Mouse (Mus musculus) stomach, postnatal 0 days (tissue): Measurements from ENCODE around the gene Msi2. TPM values are rescaled to one million over a fixed set of nuclear protein-coding genes. Genes with fewer than 3 reads are reported as not detected.
A peak's percentile ranks its signal among the peaks of the same experiment; 100 is the strongest.

Source experiments
- ATAC-seq: fragments of 200-750 bp; cut with Nextera tagmentation; 2 replicates; pipeline ENCODE4 v1.8.0; 2017; ENCODE audit not compliant: low FRiP score, low TSS enrichment
- DNase-seq: peaks from one replicate; pipeline ENCODE4 v3.0.0-alpha.2; 2016; ENCODE audit warnings: low spot score
- H3K27ac ChIP-seq: fragments of 300-500 bp; sonication (generic); replicated peaks from 2 replicates; pipeline ENCODE4 v1.5.1; 2014; ENCODE audit warnings: mild to moderate bottlenecking, control low read depth
- H3K27me3 ChIP-seq: fragments of 300-500 bp; sonication (generic); 2 replicates; pipeline ENCODE4 v1.6.1; 2014; ENCODE audit warnings: low read length; ENCODE audit not compliant: control insufficient read depth, insufficient read depth
- H3K36me3 ChIP-seq: fragments of 300-500 bp; sonication (generic); 2 replicates; pipeline ENCODE4 v1.6.1; 2014; ENCODE audit warnings: low read length, mixed read lengths; ENCODE audit not compliant: control insufficient read depth, insufficient read depth
- H3K4me1 ChIP-seq: fragments of 300-500 bp; sonication (generic); replicated peaks from 2 replicates; pipeline ENCODE4 v1.6.1; 2014; ENCODE audit warnings: antibody characterized with exemption; ENCODE audit not compliant: control insufficient read depth, insufficient read depth
- H3K4me2 ChIP-seq: fragments of 300-500 bp; sonication (generic); replicated peaks from 2 replicates; pipeline ENCODE4 v1.6.1; 2014; ENCODE audit warnings: low read depth, mild to moderate bottlenecking, control low read depth, moderate library complexity
- H3K4me3 ChIP-seq: fragments of 300-500 bp; sonication (generic); 2 replicates; pipeline ENCODE4 v1.5.1; 2014; ENCODE audit warnings: low read depth, low read length, control low read depth
- H3K9ac ChIP-seq: fragments of 300-500 bp; sonication (generic); 2 replicates; pipeline ENCODE4 v1.6.1; 2014; ENCODE audit warnings: mild to moderate bottlenecking, low read length, control low read depth, mixed read lengths
- H3K9me3 ChIP-seq: fragments of 300-500 bp; sonication (generic); 2 replicates; pipeline ENCODE4 v1.6.1; 2016; ENCODE audit warnings: low read length; ENCODE audit not compliant: control insufficient read depth
- CTCF ChIP-seq: IDR thresholded peaks from 2 replicates; pipeline ENCODE4 v1.5.1; 2016; ENCODE audit warnings: antibody characterized with exemption, low read depth, mild to moderate bottlenecking, moderate library complexity
- EP300 ChIP-seq: optimal IDR thresholded peaks from 2 replicates; pipeline ENCODE3; 2016; ENCODE audit warnings: antibody characterized with exemption
- WGBS: fragments of 180-500 bp; shearing (Covaris S2); extraction: QIAGEN DNeasy Blood & Tissue Kit; methylation state at CpG from one replicate; pipeline ENCODE4 v1.1.7; 2014; 5-methylcytosine and 5-hydroxymethylcytosine counted together
- polyA plus RNA-seq: library from polyadenylated mRNA; unstranded; fragments of >200 nt; fragmentation: Nextera tagmentation; extraction: Ambion mirVana; gene quantifications from 2 replicates; pipeline ENCODE4 v1.2.1, GENCODE M21; 2015

Msi2 gene
- 6.7 and 7.3 TPM in 2 replicates for polyA plus RNA-seq

- no peaks in the 10 kb centered on the region for H3K9me3 ChIP-seq
- 0 out of 2 replicates have a peak, but pooled peaks cover 4% of the 10 kb centered on the region for H3K4me1 ChIP-seq
- TF ChIP-seq CTCF (no peak), EP300 (no peak)
- WGBS, result 0% methylated on average over 8 of the region's 84 CpGs
- peak; percentile 89 for ATAC-seq
- DNase-seq, result peak; percentile 93
- no peaks in the 10 kb centered on the region for H3K36me3 ChIP-seq
- peak within 1 kb of the TSS; percentile 97 for H3K4me2 ChIP-seq
- H3K9ac ChIP-seq, result peak within 1 kb of the TSS; percentile 98
- peak within 1 kb of the TSS; percentile 93 for H3K4me3 ChIP-seq
- H3K27ac ChIP-seq, result peak within 1 kb of the TSS; percentile 96
- no peaks in the 10 kb centered on the region for H3K27me3 ChIP-seq
These were observed at the start of gene Msi2 for GRCm38 (mm10) chr11:88718050-88718765. Gene Msi2, minus strand, starts transcription at chr11:88718513.

DNA sequence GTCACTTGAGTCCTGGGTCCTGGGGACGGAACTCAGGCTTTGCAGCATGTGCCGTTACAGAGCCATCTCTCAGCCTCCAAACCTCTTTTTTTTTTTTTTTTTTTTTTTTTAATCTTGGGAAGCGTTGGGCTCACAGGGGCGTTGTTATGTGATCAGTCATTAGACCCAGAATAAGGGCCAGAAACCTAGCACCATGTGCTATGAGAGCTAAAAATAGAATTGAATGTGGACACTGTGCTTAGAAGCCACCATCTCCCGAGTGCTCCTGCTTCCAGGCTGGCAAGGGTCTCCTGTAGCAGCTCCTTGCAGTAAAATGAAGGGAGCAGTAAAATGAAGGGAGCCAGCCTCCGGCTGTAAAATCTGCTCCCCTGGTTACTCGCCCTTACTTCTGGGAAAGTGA is 47.3 kb upstream of the Msi2 start:
- Histone ChIP-seq H3K9me3 (no peaks in the 10 kb centered on the region), H3K4me3 (no peak overlapping the region), H3K4me2 (no peak overlapping the region), H3K36me3 (no peaks in the 10 kb centered on the region), H3K9ac (no peak overlapping the region), H3K4me1 (no peaks in the 10 kb centered on the region), H3K27me3 (no peaks in the 10 kb centered on the region), H3K27ac (no peak overlapping the region)
- 52% methylated on average over 7 of the region's 7 CpGs for WGBS
- TF ChIP-seq EP300 (no peak), CTCF (no peak)
- DNase-seq (no peak), ATAC-seq (no peak)

- TF ChIP-seq CTCF (no peak), EP300 (no peak)
- no peak overlapping the region for H3K27ac ChIP-seq
- DNase-seq (no peak), ATAC-seq (no peak)
- H3K9ac ChIP-seq, result no peak overlapping the region
- WGBS, result 90% methylated on average over 13 of the region's 13 CpGs
- H3K4me2 ChIP-seq, result no peak overlapping the region
- H3K36me3 ChIP-seq, result no peaks in the 10 kb centered on the region
- H3K27me3 ChIP-seq, result no peaks in the 10 kb centered on the region
- H3K9me3 ChIP-seq, result no peaks in the 10 kb centered on the region
- H3K4me1 ChIP-seq, result no peaks in the 10 kb centered on the region
- H3K4me3 ChIP-seq, result no peak overlapping the region
These were observed 45.1 kb upstream of the Msi2 start for GRCm38 (mm10) chr11:88763371-88763770.

GRCm38 (mm10) chr11:88759501-88759900 is 41.2 kb upstream of the Msi2 start:
- Histone ChIP-seq H3K36me3 (no peaks in the 10 kb centered on the region), H3K4me1 (no peaks in the 10 kb centered on the region), H3K4me2 (no peak overlapping the region), H3K9ac (no peak overlapping the region), H3K4me3 (no peak overlapping the region), H3K27ac (no peak overlapping the region), H3K27me3 (no peaks in the 10 kb centered on the region), H3K9me3 (no peaks in the 10 kb centered on the region)
- ATAC-seq (no peak), DNase-seq (no peak)
- TF ChIP-seq EP300 (no peak), CTCF (no peak)
- 88% methylated on average over 8 of the region's 8 CpGs for WGBS

DNA sequence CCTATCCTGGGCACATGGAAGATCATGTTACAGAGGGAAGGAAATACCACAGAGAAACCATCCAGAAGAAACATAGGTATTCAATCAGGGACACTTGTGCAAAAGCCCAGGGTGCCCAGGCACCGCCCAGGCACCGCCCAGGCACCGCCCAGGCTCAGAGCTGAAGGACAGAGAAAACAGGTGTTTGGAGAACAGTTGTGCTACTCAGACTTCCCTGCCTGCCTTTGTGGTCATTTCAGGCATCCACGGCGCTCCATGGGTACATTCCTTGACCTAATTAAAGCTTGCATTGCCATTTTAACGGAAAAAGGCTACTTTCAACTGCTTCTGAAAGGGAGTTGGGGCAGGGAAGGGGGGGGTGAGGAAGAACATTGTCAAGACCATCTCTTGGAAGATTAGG is 40.1 kb upstream of the Msi2 start:
- no peak for TF ChIP-seq CTCF
- no peak for TF ChIP-seq EP300
- WGBS, result 46% methylated on average over 6 of the region's 6 CpGs
- ATAC-seq (no peak), DNase-seq (peak; percentile 24)
- Histone ChIP-seq H3K27me3 (no peaks in the 10 kb centered on the region), H3K27ac (no peak overlapping the region), H3K4me1 (no peaks in the 10 kb centered on the region), H3K4me3 (no peak overlapping the region), H3K9me3 (no peaks in the 10 kb centered on the region), H3K36me3 (no peaks in the 10 kb centered on the region), H3K9ac (no peak overlapping the region), H3K4me2 (no peak overlapping the region)

- 80% methylated on average over 12 of the region's 12 CpGs for WGBS
- no peaks in the 10 kb centered on the region for H3K36me3 ChIP-seq
- TF ChIP-seq CTCF (no peak), EP300 (no peak)
These were observed 27.0 kb upstream of the Msi2 start for GRCm38 (mm10) chr11:88745306-88745705.

More at GRCm38 (mm10) chr11:88745306-88745705, 27.0 kb upstream of the Msi2 start:
- H3K9me3 ChIP-seq, result no peaks in the 10 kb centered on the region
- H3K4me3 ChIP-seq, result no peak overlapping the region
- H3K27me3 ChIP-seq, result no peaks in the 10 kb centered on the region
- DNase-seq, result no peak
- ATAC-seq, result no peak
- H3K27ac ChIP-seq, result no peak overlapping the region
- H3K4me2 ChIP-seq, result no peak overlapping the region
- H3K9ac ChIP-seq, result no peak overlapping the region
- H3K4me1 ChIP-seq, result no peaks in the 10 kb centered on the region
